ENCODE assay signal across 17 mouse cellular contexts in the genomic region with DNA sequence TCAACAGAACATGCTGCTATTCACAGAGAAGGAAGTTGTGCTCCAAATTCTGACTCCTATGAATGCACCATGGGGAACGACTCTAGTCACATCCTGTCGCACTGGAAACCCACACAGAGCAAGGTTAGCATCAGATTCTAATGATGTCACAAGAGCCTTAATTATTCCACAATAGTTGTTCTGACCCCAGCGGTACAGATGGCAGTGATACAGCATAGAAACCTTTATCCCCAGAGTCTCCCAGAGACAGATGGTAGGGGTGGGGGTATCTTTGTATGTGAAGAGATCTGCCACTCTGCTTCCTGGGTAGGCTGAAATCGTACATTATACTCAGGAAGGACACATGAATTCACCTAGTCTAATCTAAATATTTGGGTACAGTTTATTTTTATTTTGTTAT.
DNase-seq lines count a peak whose midpoint lies in the region; ATAC-seq lines count a peak whose summit lies in the region.
"Had no signal": no experiment of that assay in that cellular context is flagged by ENCODE, and none has a peak within 500 bp of the region (broad histone marks: within the 10 kb centered on the region; RNA-seq: fewer than 3 reads in every experiment).

No protein-coding gene starts in this region.

- H3K4me2 ChIP-seq in forebrain, embryonic 13.5 days, result no peak overlapping the region
- no peak overlapping the region for H3K4me2 ChIP-seq in forebrain, embryonic 15.5 days (replicated peaks)
- H3K4me2 ChIP-seq in midbrain, embryonic 13.5 days (replicated peaks), result no peak overlapping the region
- no peak overlapping the region for H3K4me2 ChIP-seq in midbrain, embryonic 15.5 days
- H3K4me2 ChIP-seq in hindbrain, embryonic 14.5 days (replicated peaks), result no peak overlapping the region
- no peak overlapping the region for H3K4me2 ChIP-seq in neural tube, embryonic 14.5 days (ENCODE audit: low read depth, low read length)
- H3K4me2 ChIP-seq: liver, embryonic 11.5 days had no signal

- intact Hi-C loops in heart, postnatal 36 days (cut with DNase I), result loop anchor here (10.0 kb wide), 1 partner anchor 455 kb away; no protein-coding TSS in a partner anchor

- no peak for DNase-seq in hindbrain, embryonic 14.5 days (ENCODE audit: low spot score)
- no peak for DNase-seq in adrenal gland, postnatal 25 days
- no peak for DNase-seq in heart, postnatal 36 days
- DNase-seq: adrenal gland, postnatal 10 days; cerebellum, adult 2 months; heart, adult 2 months; kidney, adult 9 months; kidney, postnatal 36 days; lung, adult 2 months; lung, postnatal 36 days; thymus, postnatal 14 days had no signal

- 56% methylated on average over 4 of the region's 4 CpGs for WGBS in forebrain, embryonic 13.5 days
- 63% methylated on average over 4 of the region's 4 CpGs for WGBS in forebrain, embryonic 15.5 days
- WGBS in midbrain, embryonic 13.5 days, result 54% methylated on average over 4 of the region's 4 CpGs
- 57% methylated on average over 4 of the region's 4 CpGs for WGBS in midbrain, embryonic 15.5 days
- 41% methylated on average over 4 of the region's 4 CpGs for whole genome bisulfite sequencing in hindbrain, embryonic 14.5 days
- 53% methylated on average over 4 of the region's 4 CpGs for WGBS in neural tube, embryonic 14.5 days

- no peaks in the 10 kb centered on the region for H3K4me1 ChIP-seq in forebrain, embryonic 13.5 days
- H3K4me1 ChIP-seq in forebrain, embryonic 15.5 days, result no peaks in the 10 kb centered on the region
- no peaks in the 10 kb centered on the region for H3K4me1 ChIP-seq in midbrain, embryonic 13.5 days (replicated peaks)
- no peaks in the 10 kb centered on the region for H3K4me1 ChIP-seq in midbrain, embryonic 15.5 days
- no peaks in the 10 kb centered on the region for H3K4me1 ChIP-seq in hindbrain, embryonic 14.5 days (replicated peaks; ENCODE audit: control insufficient read depth, insufficient read depth, low read length)
- H3K4me1 ChIP-seq in neural tube, embryonic 14.5 days (ENCODE audit: control insufficient read depth, insufficient read depth, low read length), result 0 out of 2 replicates have a peak, but pooled peaks cover 2% of the 10 kb centered on the region

- no peak overlapping the region for H3K9ac ChIP-seq in forebrain, embryonic 13.5 days
- H3K9ac ChIP-seq in forebrain, embryonic 15.5 days (replicated peaks), result no peak overlapping the region
- H3K9ac ChIP-seq in midbrain, embryonic 13.5 days (replicated peaks), result no peak overlapping the region
- no peak overlapping the region for H3K9ac ChIP-seq in midbrain, embryonic 15.5 days
- no peak overlapping the region for H3K9ac ChIP-seq in hindbrain, embryonic 14.5 days
- no peak overlapping the region for H3K9ac ChIP-seq in neural tube, embryonic 14.5 days (replicated peaks; ENCODE audit: low read depth, low read length)

- H3K27me3 ChIP-seq in forebrain, embryonic 13.5 days, result no peaks in the 10 kb centered on the region
- no peaks in the 10 kb centered on the region for H3K27me3 ChIP-seq in forebrain, embryonic 15.5 days
- no peaks in the 10 kb centered on the region for H3K27me3 ChIP-seq in midbrain, embryonic 13.5 days
- no peaks in the 10 kb centered on the region for H3K27me3 ChIP-seq in midbrain, embryonic 15.5 days (replicated peaks)
- H3K27me3 ChIP-seq in hindbrain, embryonic 14.5 days (ENCODE audit: control insufficient read depth, insufficient read depth, low read length), result no peaks in the 10 kb centered on the region
- H3K27me3 ChIP-seq in neural tube, embryonic 14.5 days (ENCODE audit: control insufficient read depth, insufficient read depth, low read length), result no peaks in the 10 kb centered on the region

- no peak overlapping the region for H3K27ac ChIP-seq in forebrain, embryonic 13.5 days
- no peak overlapping the region for H3K27ac ChIP-seq in forebrain, embryonic 15.5 days (replicated peaks)
- H3K27ac ChIP-seq in midbrain, embryonic 13.5 days, result no peak overlapping the region
- no peak overlapping the region for H3K27ac ChIP-seq in midbrain, embryonic 15.5 days
- no peak overlapping the region for H3K27ac ChIP-seq in hindbrain, embryonic 14.5 days
- H3K27ac ChIP-seq in neural tube, embryonic 14.5 days (ENCODE audit: low read depth, low read length), result no peak overlapping the region
- H3K27ac ChIP-seq: heart, adult 2 months had no signal

- H3K36me3 ChIP-seq in forebrain, embryonic 13.5 days (ENCODE audit: poor library complexity, severe bottlenecking), result no peaks in the 10 kb centered on the region
- no peaks in the 10 kb centered on the region for H3K36me3 ChIP-seq in forebrain, embryonic 15.5 days
- no peaks in the 10 kb centered on the region for H3K36me3 ChIP-seq in midbrain, embryonic 13.5 days
- no peaks in the 10 kb centered on the region for H3K36me3 ChIP-seq in midbrain, embryonic 15.5 days (replicated peaks)
- H3K36me3 ChIP-seq in hindbrain, embryonic 14.5 days (replicated peaks; ENCODE audit: control insufficient read depth, insufficient read depth), result no peaks in the 10 kb centered on the region
- no peaks in the 10 kb centered on the region for H3K36me3 ChIP-seq in neural tube, embryonic 14.5 days (ENCODE audit: control insufficient read depth, insufficient read depth, low read length)

- no peak overlapping the region for H3K4me3 ChIP-seq in forebrain, embryonic 13.5 days
- H3K4me3 ChIP-seq in forebrain, embryonic 15.5 days, result no peak overlapping the region
- H3K4me3 ChIP-seq in midbrain, embryonic 13.5 days (replicated peaks), result no peak overlapping the region
- H3K4me3 ChIP-seq in midbrain, embryonic 15.5 days, result no peak overlapping the region
- no peak overlapping the region for H3K4me3 ChIP-seq in hindbrain, embryonic 14.5 days (replicated peaks; ENCODE audit: low read length)
- H3K4me3 ChIP-seq in neural tube, embryonic 14.5 days (ENCODE audit: low read depth, low read length), result no peak overlapping the region
- H3K4me3 ChIP-seq: heart, adult 2 months had no signal

- H3K9me3 ChIP-seq in forebrain, embryonic 13.5 days (replicated peaks), result no peaks in the 10 kb centered on the region
- H3K9me3 ChIP-seq in forebrain, embryonic 15.5 days, result no peaks in the 10 kb centered on the region
- H3K9me3 ChIP-seq in midbrain, embryonic 13.5 days, result no peaks in the 10 kb centered on the region
- no peaks in the 10 kb centered on the region for H3K9me3 ChIP-seq in midbrain, embryonic 15.5 days
- H3K9me3 ChIP-seq in hindbrain, embryonic 14.5 days (ENCODE audit: control insufficient read depth, low read length), result no peaks in the 10 kb centered on the region
- H3K9me3 ChIP-seq in neural tube, embryonic 14.5 days (ENCODE audit: control insufficient read depth, low read length), result no peaks in the 10 kb centered on the region

- peak; percentile 59; the same call in 1 of the 2 replicates for ATAC-seq in forebrain, embryonic 13.5 days
- ATAC-seq in forebrain, embryonic 15.5 days (replicated peaks), result no peak
- peak; percentile 53; the same call in 1 of the 2 replicates for ATAC-seq in midbrain, embryonic 13.5 days
- no peak for ATAC-seq in midbrain, embryonic 15.5 days (replicated peaks)
- peak; percentile 37 for ATAC-seq in hindbrain, embryonic 14.5 days (ENCODE audit: low FRiP score)
- peak; percentile 60; the same call in 1 of the 2 replicates for ATAC-seq in neural tube, embryonic 14.5 days (ENCODE audit: low read depth)

Comparison
In these comparisons a context has a peak if more than half of its experiments do, and no peak if none do; other contexts are left out.
1. ATAC-seq: peak in forebrain, embryonic 13.5 days (single experiment), midbrain, embryonic 13.5 days (single experiment), hindbrain, embryonic 14.5 days (single experiment) and neural tube, embryonic 14.5 days (single experiment); none in forebrain, embryonic 15.5 days (single experiment) and midbrain, embryonic 15.5 days (single experiment).